Mouse (Mus musculus) inflammation-experienced regulatory T-cells (primary cell): ENCODE data around the gene Arl6. TPM values are rescaled to one million over a fixed set of nuclear protein-coding genes. Genes with fewer than 3 reads are reported as not detected.

Experiments used
- polyA plus RNA-seq, 2 experiments: library from polyadenylated mRNA; unstranded; fragments of 100-300 nt; shearing (Covaris generic); gene quantifications; one replicate each; pipeline ENCODE4 v1.2.1; 2017

The Arl6 gene
- 1 to 10 TPM in 1 of 2 experiments, not detected in 1; 8.0 TPM for polyA plus RNA-seq

GRCm38 (mm10) chr16:59639102-59639691, at the start of gene Arl6:
Arl6 (minus strand) TSS chr16:59639391.

DNA sequence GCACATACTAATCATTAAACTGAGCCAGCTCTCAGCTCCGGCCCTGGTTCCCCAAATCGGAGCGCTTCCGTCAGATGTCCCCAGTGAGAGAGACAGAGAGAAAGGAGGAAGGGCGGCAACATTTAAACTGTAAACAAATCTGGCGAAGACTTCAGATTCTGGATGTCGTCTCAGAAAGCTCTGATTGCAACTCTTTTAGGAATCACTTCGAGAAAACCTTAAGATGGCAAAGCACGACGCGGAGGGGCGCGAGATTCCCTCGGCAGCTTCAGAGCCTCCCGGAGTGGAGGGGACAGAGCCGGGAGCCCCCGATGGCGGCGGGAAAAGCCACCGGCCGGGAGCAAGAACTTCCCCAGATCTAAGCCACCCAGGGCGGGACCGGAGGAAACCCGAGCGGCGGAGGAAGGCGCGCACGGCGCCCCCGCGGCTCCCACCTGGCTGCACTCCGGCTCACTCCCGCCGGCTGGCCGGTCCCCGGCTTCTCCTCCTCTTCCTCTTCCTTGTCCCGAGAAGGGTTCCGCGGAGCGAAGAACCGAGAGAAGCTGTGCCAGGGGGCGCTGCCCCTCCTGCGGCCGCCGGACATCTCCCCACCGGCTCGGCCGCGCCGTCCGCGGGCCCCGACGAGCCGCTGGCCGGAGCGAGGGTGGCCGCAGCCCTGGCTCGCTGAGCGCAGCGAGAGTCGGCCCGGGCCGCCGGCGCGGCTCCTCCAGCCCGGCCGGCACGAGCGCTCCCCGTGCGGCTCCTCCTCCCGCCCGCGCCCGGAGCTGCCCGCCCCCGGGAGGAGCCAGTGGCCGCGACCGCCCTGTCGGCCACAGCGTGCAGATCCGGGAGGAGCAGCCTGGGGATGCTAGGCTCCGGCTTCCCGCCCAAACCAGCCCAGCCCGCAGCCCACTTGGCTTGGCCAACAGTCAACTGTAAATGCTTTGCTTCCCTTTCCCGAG, 38.6 kb downstream of the Arl6 start, which contains the start of gene Crybg3:
Gene Crybg3, minus strand, starts transcription at position 669 of the 941 bp plus-strand sequence.

Other genes with a start within 250 kb of the Arl6 start
- under 1 TPM; 0.07 to 0.29 TPM for gene Gabrr3, start 232.1 kb downstream of the Arl6 start, polyA plus RNA-seq
- gene Riox2, start 167.6 kb downstream of the Arl6 start, polyA plus RNA-seq, result 100 to 1,000 TPM in 1 of 2 experiments, 10 to 100 TPM in 1; 83.6 to 104 TPM
- gene Crybg3, start 38.4 kb downstream of the Arl6 start, polyA plus RNA-seq, result 1 to 10 TPM; 7.1 to 8.6 TPM